Mouse (Mus musculus) natural killer cell, adult 2 months (primary cell): ENCODE measurements at regions not wholly inside any gene's neighbourhood (a gene's known extent, or its start where the extent isn't known, plus 50 kb on each side); places are given as distances from the start of the nearest gene placed in this dataset.

Experiments
- DNase-seq, 2 experiments: peaks; one replicate each; pipeline ENCODE4 v3.0.0; 2022; ENCODE audit warnings: low spot score in 2 of 2

GRCm38 (mm10) chr8:35935034-35935433 lies 169.4 kb downstream of the Gm19410 start:
- DNase-seq: no peak

GRCm38 (mm10) chr8:35939199-35939598 lies 173.6 kb downstream of the Gm19410 start:
- DNase-seq: no peak

- DNase-seq: no peak
These were observed 176.9 kb downstream of the Gm19410 start for GRCm38 (mm10) chr8:35942515-35942914.

GRCm38 (mm10) chr8:35943686-35944085 lies 178.1 kb downstream of the Gm19410 start:
- no peak for DNase-seq

GRCm38 (mm10) chr8:35944461-35944860 lies 178.9 kb downstream of the Gm19410 start:
- DNase-seq: no peak

GRCm38 (mm10) chr8:35946539-35946940 lies 180.9 kb downstream of the Gm19410 start:
- DNase-seq: no peak

GRCm38 (mm10) chr8:35948146-35948545 lies 182.6 kb downstream of the Gm19410 start:
- no peak for DNase-seq

- DNase-seq: no peak
These were observed 183.2 kb downstream of the Gm19410 start for GRCm38 (mm10) chr8:35948751-35949183.

- no peak for DNase-seq
These were observed 189.9 kb downstream of the Gm19410 start for GRCm38 (mm10) chr8:35955506-35955905.

GRCm38 (mm10) chr8:35956319-35956718 lies 190.7 kb downstream of the Gm19410 start:
- no peak for DNase-seq

GRCm38 (mm10) chr8:35959201-35959600 lies 193.6 kb downstream of the Gm19410 start:
- DNase-seq: no peak

GRCm38 (mm10) chr8:35960867-35961614 lies 195.5 kb downstream of the Gm19410 start:
- DNase-seq: no peak

- no peak for DNase-seq
These were observed 196.1 kb downstream of the Gm19410 start for GRCm38 (mm10) chr8:35961615-35962220.

- no peak for DNase-seq
These were observed 199.3 kb downstream of the Gm19410 start for GRCm38 (mm10) chr8:35964932-35965331.

- DNase-seq: no peak
These were observed 202.8 kb downstream of the Gm19410 start for GRCm38 (mm10) chr8:35968341-35968740.

GRCm38 (mm10) chr8:35971082-35971481 lies 205.5 kb downstream of the Gm19410 start:
- DNase-seq: no peak

GRCm38 (mm10) chr8:35974323-35975029 lies 208.9 kb downstream of the Gm19410 start:
- DNase-seq: no peak

- DNase-seq: no peak
These were observed 214.2 kb downstream of the Gm19410 start for GRCm38 (mm10) chr8:35979638-35980255.

GRCm38 (mm10) chr8:35983083-35983482 lies 217.5 kb downstream of the Gm19410 start:
- DNase-seq: no peak

GRCm38 (mm10) chr8:35985152-35985689 lies 219.6 kb downstream of the Gm19410 start:
- DNase-seq: no peak

GRCm38 (mm10) chr8:35987327-35987726 lies 221.7 kb downstream of the Gm19410 start:
- no peak for DNase-seq

- DNase-seq: no peak
These were observed 225.4 kb downstream of the Gm19410 start for GRCm38 (mm10) chr8:35991013-35991412.
